Mouse (Mus musculus): ENCODE data around the gene Nrg4. TPM values are rescaled to one million over a fixed set of nuclear protein-coding genes. Genes with fewer than 3 reads are reported as not detected.

The Nrg4 gene
- total RNA-seq, 2 experiments from 2014 or later = 0.33 to 0.45 TPM

DNA sequence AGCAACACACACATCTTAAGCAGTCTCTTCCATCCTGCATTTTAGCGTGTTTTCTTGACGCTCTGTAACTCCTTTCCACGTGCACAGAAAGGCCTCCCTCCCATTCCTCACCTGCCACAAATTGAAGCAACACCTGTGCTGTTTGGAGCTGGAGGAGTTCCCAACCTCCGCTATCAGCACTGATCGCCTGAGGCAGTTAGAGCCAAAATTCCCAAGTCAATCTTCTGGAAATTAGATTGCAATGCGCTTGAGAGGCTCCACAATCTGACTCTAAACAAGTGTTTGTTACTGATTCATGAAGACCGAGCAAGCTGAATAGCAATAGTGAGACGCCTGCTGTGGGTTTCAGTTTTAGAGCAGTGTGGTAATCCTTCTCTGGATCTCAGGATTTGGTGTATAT, 2.6 kb downstream of the Nrg4 start:
- no peak for DNase-seq (ENCODE audit: low spot score in 2 of 2)

DNA sequence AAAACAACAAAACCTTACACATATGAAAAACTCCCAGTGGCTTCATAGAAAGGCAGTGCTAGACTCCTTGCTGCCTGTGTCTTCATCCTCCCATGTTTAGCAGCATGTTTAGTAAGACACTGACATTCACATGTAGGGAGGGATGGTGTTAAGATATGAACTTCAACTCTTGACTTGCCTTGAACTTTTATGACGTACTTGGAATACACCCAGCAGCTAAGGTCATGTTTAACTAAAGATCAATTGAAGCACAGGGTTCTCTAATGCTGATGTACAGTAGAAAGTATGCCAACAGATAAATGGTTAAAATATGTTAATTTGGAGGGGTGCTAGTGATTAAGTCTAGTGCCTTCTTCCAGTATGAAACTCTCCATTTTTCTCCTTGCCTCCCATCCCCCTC, 4.0 kb downstream of the Nrg4 start:
- no peak for DNase-seq (ENCODE audit: low spot score in 2 of 2)

DNA sequence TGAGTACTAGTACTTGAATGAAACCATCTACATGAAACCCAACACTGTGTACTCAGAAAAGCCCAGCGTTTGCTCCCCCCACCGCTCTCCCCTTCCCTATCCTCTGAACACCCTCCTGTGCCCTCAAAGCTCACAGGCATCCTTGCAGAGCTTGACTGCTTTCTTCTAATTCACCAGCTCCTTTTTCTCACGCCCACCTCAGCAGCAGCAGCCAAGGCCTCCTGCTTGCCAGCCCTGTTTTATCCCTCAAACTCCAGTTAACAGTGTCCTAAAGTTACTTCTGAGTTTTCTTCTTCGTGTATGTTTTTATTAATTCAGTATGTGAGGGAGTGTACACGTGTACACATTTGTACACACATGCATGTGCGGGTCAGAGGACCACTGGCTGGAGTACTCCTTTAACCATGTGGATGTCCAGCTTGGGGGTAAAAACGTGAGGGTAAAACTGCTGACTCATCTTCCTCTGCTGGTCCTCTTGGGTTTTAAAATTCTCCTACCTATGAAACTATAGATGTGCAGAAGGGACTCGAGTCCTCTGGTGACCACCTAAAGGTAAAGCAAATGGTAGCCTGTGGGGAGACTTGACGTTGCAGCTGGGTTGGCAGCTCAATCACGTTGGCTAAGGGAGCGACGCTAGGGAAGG, 12.9 kb downstream of the Nrg4 start:
- no peak for DNase-seq (ENCODE audit: low spot score in 2 of 2)

- DNase-seq (ENCODE audit: low spot score in 2 of 2) = peak; percentile 56 to 88
These were observed 15.1 kb downstream of the Nrg4 start for GRCm38 (mm10) chr9:55311560-55311959.

- no peak for DNase-seq (ENCODE audit: low spot score in 2 of 2)
These were observed 18.2 kb downstream of the Nrg4 start for GRCm38 (mm10) chr9:55308455-55308854.

- no peak for DNase-seq (ENCODE audit: low spot score in 2 of 2)
These were observed 19.1 kb downstream of the Nrg4 start for GRCm38 (mm10) chr9:55307557-55307956.

DNA sequence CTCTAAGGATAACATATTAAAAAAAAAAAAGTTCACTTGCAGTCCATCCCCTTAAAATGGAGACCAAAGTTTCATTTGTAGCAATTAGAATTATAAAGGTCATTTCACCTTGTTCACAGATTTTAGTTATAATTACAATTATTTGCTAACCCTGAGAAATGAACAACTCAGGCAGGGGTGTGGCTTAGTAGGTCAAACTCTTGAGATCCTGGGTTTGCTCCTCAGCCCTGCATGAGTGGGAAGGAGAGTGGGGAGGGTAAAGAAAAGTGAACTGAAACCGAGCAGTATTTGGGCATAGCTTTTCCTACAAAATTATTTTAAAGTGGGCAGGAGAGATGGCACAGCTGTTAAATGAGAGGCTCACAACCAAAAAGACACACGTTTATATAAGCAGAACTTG, 19.6 kb downstream of the Nrg4 start:
- DNase-seq (ENCODE audit: low spot score in 2 of 2) = no peak

GRCm38 (mm10) chr9:55296221-55296620, 30.4 kb downstream of the Nrg4 start:
- DNase-seq (ENCODE audit: low spot score in 2 of 2) = no peak

DNA sequence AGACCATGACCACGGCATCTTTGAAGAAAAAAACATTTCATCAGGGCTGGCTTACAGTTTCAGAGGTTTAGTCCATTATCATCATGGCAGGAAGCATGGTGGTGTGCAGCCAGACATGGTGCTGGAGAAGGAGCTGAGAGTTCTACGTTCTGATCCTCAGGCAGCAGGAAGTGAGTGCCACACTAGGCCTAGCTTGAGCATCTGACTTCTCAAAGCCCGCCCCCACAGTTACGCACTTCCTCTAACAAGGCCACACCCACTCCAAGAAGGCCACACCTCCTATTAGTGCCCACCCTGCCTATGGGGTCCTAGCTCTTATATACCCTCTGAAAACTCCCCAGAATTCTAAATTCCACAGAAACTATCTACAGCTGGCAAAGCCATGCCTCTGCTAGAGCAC, 34.7 kb downstream of the Nrg4 start:
- DNase-seq (ENCODE audit: low spot score in 2 of 2) = no peak

DNA sequence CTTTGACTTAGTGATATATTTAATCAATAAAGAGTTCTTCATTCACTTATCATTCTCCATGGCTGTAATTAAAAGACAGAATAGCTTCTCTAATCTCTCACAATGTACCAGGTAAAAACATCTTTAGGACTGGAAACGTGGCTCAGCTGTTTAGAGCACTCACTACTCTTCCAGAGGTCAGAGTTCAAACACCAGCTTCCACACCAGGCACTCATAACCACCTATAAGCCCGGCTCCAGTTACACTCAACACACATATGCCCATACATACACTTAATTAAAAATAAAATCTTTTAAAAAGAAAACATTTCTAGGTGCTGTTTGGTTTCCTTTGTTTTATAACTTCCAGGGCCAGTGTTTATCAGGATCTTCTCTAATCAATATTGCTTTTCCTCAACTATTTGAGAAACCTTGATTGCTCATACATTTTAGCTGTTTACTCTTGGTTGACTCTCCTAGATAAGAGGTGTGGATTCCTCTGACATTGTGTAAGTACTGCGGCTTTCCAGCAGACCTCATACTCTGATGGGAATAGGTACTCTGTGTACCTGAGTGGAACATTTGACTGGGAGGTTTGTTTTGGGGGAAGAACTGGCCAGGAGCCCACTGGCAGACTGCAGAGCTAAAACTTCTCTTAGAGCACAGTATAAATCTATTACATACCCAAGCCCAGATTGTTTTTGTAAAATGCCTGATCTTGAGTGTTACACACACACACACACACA, 37.0 kb downstream of the Nrg4 start:
- DNase-seq (ENCODE audit: low spot score in 2 of 2) = no peak

GRCm38 (mm10) chr9:55285197-55285596, 41.4 kb downstream of the Nrg4 start:
- DNase-seq (ENCODE audit: low spot score in 2 of 2) = no peak

- no peak for DNase-seq (ENCODE audit: low spot score in 2 of 2)
These were observed 43.1 kb downstream of the Nrg4 start for GRCm38 (mm10) chr9:55283516-55283915.

- DNase-seq (ENCODE audit: low spot score in 2 of 2) = no peak
These were observed 47.4 kb downstream of the Nrg4 start for GRCm38 (mm10) chr9:55279114-55279825.

- DNase-seq (ENCODE audit: low spot score in 2 of 2) = peak in 1 of 2 experiments; percentile 45
These were observed 49.1 kb downstream of the Nrg4 start for GRCm38 (mm10) chr9:55277562-55277961.

GRCm38 (mm10) chr9:55273906-55274305, 52.7 kb downstream of the Nrg4 start:
- peak; percentile 58 to 76 for DNase-seq (ENCODE audit: low spot score in 2 of 2)

- no peak for DNase-seq (ENCODE audit: low spot score in 2 of 2)
These were observed 54.6 kb downstream of the Nrg4 start for GRCm38 (mm10) chr9:55271960-55272560.

DNA sequence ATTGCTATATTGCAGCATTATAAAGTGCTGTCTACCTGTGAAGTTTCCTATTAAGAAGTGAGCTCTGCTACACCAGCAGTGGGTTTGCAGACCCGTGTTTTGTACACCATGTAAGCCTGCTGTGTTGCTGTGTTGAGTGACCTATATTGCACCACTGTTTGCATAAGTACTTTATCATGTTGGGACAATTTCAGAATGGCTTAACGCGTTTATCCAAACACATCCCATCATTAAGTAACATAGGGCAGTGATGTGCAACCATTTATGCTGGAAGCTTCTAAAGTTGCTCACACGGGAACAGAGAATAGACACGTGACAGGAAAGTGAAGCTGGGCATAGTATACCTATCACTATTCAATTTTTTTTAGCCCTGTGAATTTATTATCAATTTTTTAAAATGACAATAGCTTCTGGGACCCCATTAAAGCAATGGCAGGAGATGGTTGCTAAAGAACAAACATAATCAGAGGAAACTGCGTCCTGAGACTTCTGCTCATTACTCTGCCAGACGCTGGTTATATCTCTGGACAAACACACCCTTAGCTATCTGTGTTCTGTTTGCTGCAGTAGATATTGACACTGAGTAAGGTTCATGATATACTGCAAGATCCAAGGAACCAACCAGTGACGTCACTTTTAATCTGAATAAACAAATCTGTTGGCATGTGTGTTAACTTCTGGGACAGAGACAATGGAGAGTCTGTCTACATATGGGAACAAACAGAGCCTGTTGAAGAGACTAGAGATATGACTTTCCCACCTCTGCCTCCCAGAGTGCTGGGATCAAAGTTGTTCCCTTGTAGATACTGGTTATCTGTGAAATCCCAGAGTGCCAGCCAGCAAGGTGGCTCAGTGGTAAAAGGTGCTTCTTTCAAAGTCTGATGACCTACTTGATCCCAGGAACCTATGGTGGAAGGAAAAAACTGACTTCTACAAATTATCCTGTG, 62.0 kb downstream of the Nrg4 start:
- DNase-seq (ENCODE audit: low spot score in 2 of 2) = no peak

DNA sequence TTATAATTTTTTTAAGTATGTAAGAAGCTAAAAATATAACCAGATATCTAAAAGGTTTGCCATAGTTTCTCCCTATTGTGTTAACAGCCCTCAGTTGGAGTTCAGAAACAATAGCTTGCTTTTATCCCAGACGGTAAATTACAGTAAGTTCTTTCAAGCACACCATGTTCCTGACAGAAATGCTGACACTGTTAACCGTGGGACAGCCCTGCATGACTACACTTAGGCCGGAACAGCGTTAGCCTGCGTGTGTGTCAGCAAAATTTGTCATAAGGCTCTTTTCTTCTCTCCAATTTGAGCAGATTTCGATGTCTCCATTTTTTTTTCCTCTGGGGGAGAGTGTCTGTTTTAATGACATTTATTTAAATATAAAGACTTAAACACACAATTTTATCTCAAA, 66.9 kb downstream of the Nrg4 start:
- DNase-seq (ENCODE audit: low spot score in 2 of 2) = no peak

- no peak for DNase-seq (ENCODE audit: low spot score in 2 of 2)
These were observed 69.5 kb downstream of the Nrg4 start for GRCm38 (mm10) chr9:55257105-55257504.

DNA sequence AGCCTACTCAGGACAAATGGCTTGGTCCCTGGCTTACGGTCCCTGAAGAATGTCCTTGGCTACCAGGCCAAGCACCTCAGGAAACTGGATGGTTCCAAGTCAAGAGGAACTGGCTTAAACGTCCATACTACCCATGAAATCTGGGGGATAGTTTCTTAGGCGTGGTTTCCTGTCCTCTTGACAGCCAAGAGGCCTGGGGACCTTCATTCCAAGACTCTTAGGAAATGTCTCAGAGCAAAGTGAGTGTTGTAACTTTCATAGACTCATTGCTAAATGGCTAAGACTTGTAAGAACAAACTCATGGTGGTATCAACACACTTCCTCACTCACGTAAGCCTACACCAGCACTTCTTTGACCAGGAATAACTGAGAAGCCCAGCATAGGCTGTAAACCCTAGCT, 71.0 kb downstream of the Nrg4 start:
- DNase-seq (ENCODE audit: low spot score in 2 of 2) = no peak

DNA sequence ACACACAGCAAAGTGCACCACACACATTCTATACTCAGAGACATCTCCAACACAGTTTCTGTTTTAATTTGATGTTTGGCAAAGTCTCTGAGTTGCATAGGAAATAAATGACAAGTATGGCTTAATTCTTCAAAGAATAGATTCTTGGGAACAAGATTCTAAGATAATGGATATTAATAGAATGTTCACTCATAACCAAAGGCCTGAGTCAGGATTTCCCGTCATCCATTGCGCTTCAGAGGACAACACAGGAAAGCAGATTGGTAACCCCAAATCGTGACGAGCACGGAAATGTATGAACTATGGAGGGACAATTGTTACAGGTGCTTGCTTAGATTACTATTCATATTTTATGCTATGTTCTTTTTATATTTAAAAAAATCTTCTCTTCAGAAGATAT, 71.6 kb downstream of the Nrg4 start:
- DNase-seq (ENCODE audit: low spot score in 2 of 2) = no peak

Measured in layer of hippocampus, adult 18-20 months (tissue).